Comparison of ENCODE assay signal across 8 mouse cellular contexts in the genomic region with DNA sequence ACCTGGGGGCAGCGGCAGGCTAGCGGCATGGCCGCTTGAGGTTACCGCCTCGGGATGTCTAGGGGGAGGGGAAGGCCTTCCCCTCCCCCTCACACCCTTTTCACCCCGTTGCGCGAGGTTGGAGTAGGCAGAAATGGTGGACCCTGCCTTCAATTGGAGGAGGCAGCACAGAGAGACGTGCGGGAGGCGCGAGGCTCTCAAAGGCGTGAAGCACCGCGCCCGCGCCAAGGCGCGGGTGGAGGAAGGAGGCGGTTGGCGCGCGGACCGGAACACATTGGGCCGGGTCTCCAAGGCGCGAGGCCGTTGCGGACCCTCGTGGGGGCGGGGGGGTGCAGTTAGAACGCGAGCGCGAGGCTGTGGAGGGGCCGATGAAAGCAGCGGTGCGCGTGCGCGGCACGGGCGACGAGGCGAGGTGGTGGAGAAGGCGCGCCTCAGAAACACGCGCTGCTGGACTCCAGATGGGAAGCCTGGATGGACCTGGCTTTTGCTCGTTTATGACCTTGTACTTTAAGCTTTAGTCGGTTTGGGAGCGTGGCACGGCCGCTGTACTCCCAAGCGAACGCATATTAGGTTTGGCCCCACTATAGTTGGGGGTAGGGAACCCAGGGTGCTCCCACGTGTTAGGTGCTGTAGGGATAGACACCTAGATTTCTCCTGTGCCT. TPM values are rescaled to one million over a fixed set of nuclear protein-coding genes. Genes with fewer than 3 reads are reported as not detected.
A peak's percentile ranks its signal among the peaks of the same experiment; 100 is the strongest.
DNase-seq lines count a peak whose midpoint lies in the region; ATAC-seq and TF ChIP-seq lines count a peak whose summit lies in the region.

No protein-coding gene starts in this region.

- H3K27ac ChIP-seq in cerebellum, adult 2 months (ENCODE audit: insufficient read depth, low read length) = peak overlapping the region; percentile 81
- peak overlapping the region; percentile 94 for H3K27ac ChIP-seq in forebrain, embryonic 16.5 days (ENCODE audit: low read length)
- H3K27ac ChIP-seq in hindbrain, embryonic 10.5 days = peak overlapping the region; percentile 97
- H3K27ac ChIP-seq in lung, postnatal 0 days (ENCODE audit: low read length) = peak overlapping the region; percentile 95

- H3K9ac ChIP-seq in forebrain, embryonic 16.5 days (replicated peaks; ENCODE audit: low read depth, low read length) = peak overlapping the region; percentile 95
- peak overlapping the region; percentile 91 for H3K9ac ChIP-seq in lung, postnatal 0 days (replicated peaks; ENCODE audit: low read depth)

- no peak for TF ChIP-seq EP300 in lung, postnatal 0 days (IDR thresholded peaks at IDR 0.05)

- TF ChIP-seq CTCF in cerebellum, adult 2 months (IDR thresholded peaks at IDR 0.05; ENCODE audit: borderline replicate concordance, insufficient read depth, low read depth, low read length) = no peak
- no peak for TF ChIP-seq CTCF in lung, postnatal 0 days (IDR thresholded peaks at IDR 0.05)

- no peaks in the 10 kb centered on the region for H3K36me3 ChIP-seq in forebrain, embryonic 16.5 days (ENCODE audit: control insufficient read depth, insufficient read depth)
- peaks cover 13% of the 10 kb centered on the region for H3K36me3 ChIP-seq in hindbrain, embryonic 10.5 days
- H3K36me3 ChIP-seq in lung, postnatal 0 days (ENCODE audit: insufficient read depth, low read length) = no peaks in the 10 kb centered on the region

- peak overlapping the region; percentile 81 for H3K4me2 ChIP-seq in forebrain, embryonic 16.5 days (ENCODE audit: low read length)
- peak overlapping the region; percentile 93 for H3K4me2 ChIP-seq in lung, postnatal 0 days (replicated peaks; ENCODE audit: low read depth, low read length)

- DNase-seq in Muller cell, postnatal 12 days (ENCODE audit: inconsistent ontology term) = peak; percentile 68
- DNase-seq in cerebellum, adult 2 months = peak in 1 of 2 experiments; percentile 67
- peak; percentile 66 for DNase-seq in hindbrain, embryonic 10.5 days (ENCODE audit: low spot score)
- peak; percentile 59 to 63 for DNase-seq in layer of hippocampus, postnatal 14 days (ENCODE audit: low spot score in 2 of 2)
- peak; percentile 61 for DNase-seq in lung, postnatal 0 days (ENCODE audit: low spot score)
- DNase-seq in ovary, postnatal 14 days (ENCODE audit: low spot score) = peak; percentile 53
- peak; percentile 63 to 79 for DNase-seq in thymus, postnatal 36 days

- peak; percentile 51 for ATAC-seq in forebrain, embryonic 16.5 days
- peak; percentile 44 for ATAC-seq in lung, postnatal 0 days

- no peaks in the 10 kb centered on the region for H3K27me3 ChIP-seq in cerebellum, adult 2 months (ENCODE audit: control insufficient read depth, insufficient read depth, low read length)
- H3K27me3 ChIP-seq in forebrain, embryonic 16.5 days (replicated peaks; ENCODE audit: control insufficient read depth, insufficient read depth, low read length) = peaks cover 5% of the 10 kb centered on the region; the same call in 1 of the 2 replicates
- H3K27me3 ChIP-seq in hindbrain, embryonic 10.5 days (ENCODE audit: insufficient read depth, poor library complexity, severe bottlenecking) = no peaks in the 10 kb centered on the region
- H3K27me3 ChIP-seq in lung, postnatal 0 days (replicated peaks; ENCODE audit: insufficient read depth, low read length) = no peaks in the 10 kb centered on the region

- H3K9me3 ChIP-seq in forebrain, embryonic 16.5 days (ENCODE audit: control insufficient read depth, low read length) = no peaks in the 10 kb centered on the region
- no peaks in the 10 kb centered on the region for H3K9me3 ChIP-seq in hindbrain, embryonic 10.5 days
- no peaks in the 10 kb centered on the region for H3K9me3 ChIP-seq in lung, postnatal 0 days (ENCODE audit: low read length)

- H3K4me3 ChIP-seq in cerebellum, adult 2 months (replicated peaks; ENCODE audit: insufficient read depth, low read depth, low read length) = peak overlapping the region; percentile 89
- peak overlapping the region; percentile 89 for H3K4me3 ChIP-seq in forebrain, embryonic 16.5 days (replicated peaks; ENCODE audit: low read length)
- H3K4me3 ChIP-seq in hindbrain, embryonic 10.5 days = peak overlapping the region; percentile 92
- peak overlapping the region; percentile 97 for H3K4me3 ChIP-seq in lung, postnatal 0 days (ENCODE audit: low read depth, low read length)

- no peaks in the 10 kb centered on the region for H3K4me1 ChIP-seq in cerebellum, adult 2 months (ENCODE audit: control insufficient read depth, insufficient read depth, low read length)
- H3K4me1 ChIP-seq in forebrain, embryonic 16.5 days (replicated peaks; ENCODE audit: control insufficient read depth, insufficient read depth, low read length) = peaks cover 20% of the 10 kb centered on the region
- H3K4me1 ChIP-seq in hindbrain, embryonic 10.5 days (replicated peaks) = peaks cover 24% of the 10 kb centered on the region
- H3K4me1 ChIP-seq in lung, postnatal 0 days (ENCODE audit: insufficient read depth, low read depth, low read length) = peaks cover 9% of the 10 kb centered on the region; the same call in 1 of the 2 replicates

- under 1% methylated on average over 57 of the region's 57 CpGs for WGBS in cerebellum, adult 2 months
- WGBS in forebrain, embryonic 16.5 days = under 1% methylated on average over 56 of the region's 57 CpGs
- WGBS in hindbrain, embryonic 10.5 days = under 1% methylated on average over 57 of the region's 57 CpGs
- 2% methylated on average over 51 of the region's 57 CpGs for WGBS in lung, postnatal 0 days

- TF ChIP-seq POLR2A in cerebellum, adult 2 months (IDR thresholded peaks at IDR 0.05; ENCODE audit: borderline replicate concordance, insufficient read depth, low read length) = no peak

RNA-seq across cellular contexts. Expression of a gene that starts 0.6 kb away (rescaled TPM):
- polyA plus RNA-seq in cerebellum, adult 2 months (2012; rRNA removed) = 114 TPM in 2 replicates
- polyA plus RNA-seq in forebrain, embryonic 16.5 days (2015; fragmentation: Nextera tagmentation; extraction: Ambion mirVana) = 109 and 117 TPM in 2 replicates
- 80.4 and 122 TPM in 2 replicates for polyA plus RNA-seq in hindbrain, embryonic 10.5 days (2016; fragmentation: Nextera tagmentation; extraction: Ambion mirVana)
- 100 to 1,000 TPM; 179 to 184 TPM for total RNA-seq in layer of hippocampus, postnatal 14 days (2021)
- polyA plus RNA-seq in lung, postnatal 0 days (2015; fragmentation: Nextera tagmentation; extraction: Ambion mirVana) = 54.0 and 61.8 TPM in 2 replicates

RNA-seq across cellular contexts. Expression of a gene that starts 26.0 kb away (rescaled TPM):
- 33.6 and 33.7 TPM in 2 replicates for polyA plus RNA-seq in cerebellum, adult 2 months (2012; rRNA removed)
- 6.9 and 7.7 TPM in 2 replicates for polyA plus RNA-seq in forebrain, embryonic 16.5 days (2015; fragmentation: Nextera tagmentation; extraction: Ambion mirVana)
- 11.8 and 13.8 TPM in 2 replicates for polyA plus RNA-seq in hindbrain, embryonic 10.5 days (2016; fragmentation: Nextera tagmentation; extraction: Ambion mirVana)
- 10 to 100 TPM; 10.0 to 15.8 TPM for total RNA-seq in layer of hippocampus, postnatal 14 days (2021)
- 48.7 and 51.6 TPM in 2 replicates for polyA plus RNA-seq in lung, postnatal 0 days (2015; fragmentation: Nextera tagmentation; extraction: Ambion mirVana)

RNA-seq across cellular contexts. Expression of a gene that starts 46.2 kb away (rescaled TPM):
- polyA plus RNA-seq in cerebellum, adult 2 months (2012; rRNA removed) = 1.1 and 2.1 TPM in 2 replicates
- polyA plus RNA-seq in forebrain, embryonic 16.5 days (2015; fragmentation: Nextera tagmentation; extraction: Ambion mirVana) = 4.4 TPM in 2 replicates
- 38.6 and 53.5 TPM in 2 replicates for polyA plus RNA-seq in hindbrain, embryonic 10.5 days (2016; fragmentation: Nextera tagmentation; extraction: Ambion mirVana)
- 1 to 10 TPM in 1 of 2 experiments, under 1 TPM in 1; 0.45 to 3.4 TPM for total RNA-seq in layer of hippocampus, postnatal 14 days (2021)
- polyA plus RNA-seq in lung, postnatal 0 days (2015; fragmentation: Nextera tagmentation; extraction: Ambion mirVana) = 235 and 248 TPM in 2 replicates
